Mouse (Mus musculus) left cerebral cortex, adult 2 months (tissue): ENCODE data around the gene Ncapd2. TPM values are rescaled to one million over a fixed set of nuclear protein-coding genes. Genes with fewer than 3 reads are reported as not detected.
A peak's percentile ranks its signal among the peaks of the same experiment; 100 is the strongest.

Experiments used
- DNase-seq, 2 experiments: peaks; one replicate each; pipeline ENCODE4 v3.0.0; 2021 to 2022; ENCODE audit warnings: low spot score in 2 of 2, mixed read lengths in 1 of 2; ENCODE audit errors: extremely low spot score in 1 of 2
- H3K27ac ChIP-seq: fragments of 200-600 bp; 2 replicates; pipeline ENCODE4 v1.8.1; 2022
- H3K4me3 ChIP-seq: fragments of 200-600 bp; 2 replicates; pipeline ENCODE4 v1.8.1; 2022
- CTCF ChIP-seq: fragments of 200-600 bp; IDR thresholded peaks from 2 replicates; pipeline ENCODE4 v1.8.1; 2022; ENCODE audit warnings: antibody characterized with exemption, mild to moderate bottlenecking, moderate library complexity
- intact Hi-C: fragments of 180-260 bp; cut with DNase I; formaldehyde crosslinking; loops from one replicate; pipeline ENCODE4 v1.15.1; 2025
- total RNA-seq, 2 experiments: library from RNA; stranded (reverse); gene quantifications; 2 replicates each; pipeline ENCODE4 v1.2.3; 2021

The Ncapd2 gene
- total RNA-seq, 2 experiments from 2014 or later, result 22.6 to 23.4 TPM

GRCm38 (mm10) chr6:125154550-125154949 is 37.0 kb downstream of the Ncapd2 start:
- no peak overlapping the region for H3K4me3 ChIP-seq
- intact Hi-C loops, result no loop called here
- peak in 1 of 2 experiments; percentile 9 for DNase-seq
- no peak overlapping the region for H3K27ac ChIP-seq
- TF ChIP-seq CTCF, result peak; percentile 22

DNA sequence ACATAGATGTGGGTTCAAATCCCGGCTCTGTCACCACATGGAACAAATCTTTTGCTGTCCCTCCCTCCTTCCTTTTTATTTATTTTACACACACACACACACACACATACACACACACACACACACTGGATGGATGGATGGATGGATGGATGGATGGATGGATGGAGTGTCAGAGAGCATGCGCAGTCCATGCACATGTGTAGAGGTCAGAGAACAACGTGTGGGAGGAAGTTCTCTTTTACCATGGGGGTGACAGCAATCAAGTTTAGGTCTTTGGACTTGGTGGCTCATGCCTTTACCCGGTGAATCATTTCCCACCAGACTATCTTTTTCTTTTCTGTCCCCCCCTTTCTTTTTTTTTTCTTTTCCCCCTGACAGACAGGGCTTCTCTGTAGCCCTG is 37.8 kb downstream of the Ncapd2 start:
- TF ChIP-seq CTCF, result no peak
- intact Hi-C loops, result no loop called here
- DNase-seq, result no peak
- Histone ChIP-seq H3K27ac (no peak overlapping the region), H3K4me3 (no peak overlapping the region)

DNA sequence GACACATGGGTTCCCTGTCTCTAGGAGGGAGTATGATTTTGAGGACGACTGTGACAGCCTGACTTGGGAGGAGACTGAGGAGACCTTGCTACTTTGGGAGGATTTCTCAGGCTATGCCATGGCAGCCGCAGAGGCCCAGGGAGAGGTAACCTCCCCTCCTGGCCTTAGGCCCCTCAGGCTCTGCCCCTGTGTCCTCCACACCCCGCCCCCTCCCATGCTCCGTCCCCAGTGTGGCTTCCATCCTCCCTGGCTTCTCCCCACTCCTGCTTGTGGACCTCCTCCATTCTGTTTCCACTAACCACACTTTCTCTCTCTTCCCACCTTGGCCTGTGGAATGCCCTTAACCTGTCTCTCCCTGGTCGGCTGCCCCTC is 38.5 kb downstream of the Ncapd2 start:
- intact Hi-C loops, result no loop called here
- no peak for TF ChIP-seq CTCF
- H3K27ac ChIP-seq, result no peak overlapping the region
- no peak overlapping the region for H3K4me3 ChIP-seq
- no peak for DNase-seq

GRCm38 (mm10) chr6:125152212-125153017 is 39.1 kb downstream of the Ncapd2 start:
- no peak overlapping the region for H3K4me3 ChIP-seq
- peak in 1 of 2 experiments; percentile 35 for DNase-seq
- H3K27ac ChIP-seq, result no peak overlapping the region
- TF ChIP-seq CTCF, result no peak
- intact Hi-C loops, result no loop called here

DNA sequence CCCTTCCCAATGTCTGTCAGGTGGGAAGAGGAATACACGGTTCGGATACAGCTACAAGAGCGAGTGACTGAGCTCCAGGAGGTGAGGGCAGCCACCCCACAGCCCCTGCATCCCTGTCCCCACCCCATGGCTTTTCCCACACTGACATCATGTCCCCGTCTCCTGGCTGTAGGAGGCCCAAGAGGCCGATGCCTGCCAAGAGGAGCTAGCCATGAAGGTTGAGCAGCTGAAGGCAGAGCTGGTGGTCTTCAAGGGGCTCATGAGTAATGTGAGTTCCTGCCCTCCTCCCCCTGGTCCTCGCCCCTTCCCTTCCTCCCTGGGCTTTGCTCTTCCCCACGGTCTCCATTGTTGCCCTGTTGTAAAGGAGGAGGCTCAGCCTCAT is 41.9 kb downstream of the Ncapd2 start:
- TF ChIP-seq CTCF, result no peak
- peak in 1 of 2 experiments; percentile 7 for DNase-seq
- intact Hi-C loops, result loop anchor here (1.0 to 5.0 kb wide), 2 partner anchors 12 to 123 kb away; no protein-coding TSS in a partner anchor
- H3K4me3 ChIP-seq, result peak overlapping the region; percentile 95
- H3K27ac ChIP-seq, result peak overlapping the region; percentile 97

DNA sequence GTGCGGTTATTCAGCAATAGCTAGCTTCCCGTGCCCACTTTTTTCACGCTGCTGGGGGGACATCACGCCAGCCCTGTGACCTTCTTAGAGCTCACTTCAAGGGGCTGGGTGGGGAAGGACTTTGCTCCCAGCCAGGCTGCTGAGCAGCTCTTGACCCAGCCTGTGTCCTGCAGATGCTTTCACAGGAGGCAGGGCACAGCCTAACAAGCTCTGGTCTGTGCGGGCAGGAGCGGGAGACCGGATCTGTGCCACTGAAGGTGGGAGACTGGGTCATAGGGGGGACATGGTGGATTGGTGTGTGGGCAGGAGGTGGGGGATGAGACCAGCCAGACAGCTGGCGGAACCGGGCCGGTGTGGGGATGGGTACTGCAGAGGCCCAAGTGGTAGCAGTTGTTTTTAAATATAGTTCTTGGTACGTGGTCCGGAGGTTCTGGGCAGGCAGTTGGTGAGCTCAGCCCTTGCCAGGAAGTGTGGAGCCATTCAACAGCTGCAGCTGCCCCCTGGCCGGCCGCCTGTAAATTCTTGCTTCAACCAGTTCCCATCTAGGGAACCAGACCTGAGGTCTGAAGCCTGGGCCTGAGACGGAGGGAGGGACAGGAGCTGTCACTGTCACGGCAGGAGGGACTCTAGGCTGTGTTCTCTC is 42.5 kb downstream of the Ncapd2 start:
- peak overlapping the region; percentile 95 for H3K4me3 ChIP-seq
- H3K27ac ChIP-seq, result peak overlapping the region; percentile 97
- peak; percentile 58 to 62 for DNase-seq
- TF ChIP-seq CTCF, result no peak
- intact Hi-C loops, result loop anchor here (1.0 to 5.0 kb wide), 3 partner anchors 12 to 123 kb away; no protein-coding TSS in a partner anchor

DNA sequence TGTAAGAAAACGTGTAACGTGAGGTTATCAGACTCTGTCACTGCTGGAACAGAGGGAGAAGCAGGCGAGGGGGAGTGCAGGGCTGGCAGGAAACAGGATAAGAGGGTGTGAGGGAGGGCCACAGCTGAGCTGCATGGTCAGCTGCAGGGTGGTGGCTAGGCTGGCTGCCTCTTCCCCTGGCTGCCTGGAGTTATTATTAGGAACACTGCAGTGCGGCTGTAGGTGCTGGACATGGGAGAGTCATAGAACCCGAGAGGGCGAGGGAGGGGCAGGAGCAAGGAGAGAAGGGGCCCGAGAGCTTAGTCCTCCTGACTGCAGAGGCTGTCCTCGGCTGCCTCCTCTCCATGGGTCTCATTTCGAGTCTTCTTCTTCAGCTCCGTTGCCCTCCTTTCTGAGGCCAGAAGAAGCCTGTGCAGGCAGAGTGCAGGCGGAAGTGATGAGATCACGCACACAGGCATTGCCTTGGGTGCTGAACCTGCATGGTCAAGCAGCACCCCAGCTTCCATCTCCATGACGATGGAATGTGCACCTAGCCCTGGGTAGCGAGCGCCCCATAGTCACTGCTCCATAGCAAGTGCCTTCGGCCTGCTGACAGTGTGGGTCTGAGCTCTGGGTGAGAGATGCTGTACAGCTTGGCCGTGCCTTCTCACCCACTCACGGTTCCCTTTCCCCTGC is 43.1 kb downstream of the Ncapd2 start:
- no peak for TF ChIP-seq CTCF
- H3K4me3 ChIP-seq, result peak overlapping the region; percentile 95
- intact Hi-C loops, result loop anchor here (1.0 to 5.0 kb wide), 2 partner anchors 17 to 124 kb away; no protein-coding TSS in a partner anchor
- DNase-seq, result peak; percentile 46 to 57
- H3K27ac ChIP-seq, result peak overlapping the region; percentile 97

- no peak for TF ChIP-seq CTCF
- intact Hi-C loops, result loop anchor here (5.0 kb wide), 1 partner anchor 125 kb away; no protein-coding TSS in a partner anchor
- peak in 1 of 2 experiments; percentile 27 for DNase-seq
- peak overlapping the region; percentile 95 for H3K4me3 ChIP-seq
- H3K27ac ChIP-seq, result peak overlapping the region; percentile 97
These were observed 44.2 kb downstream of the Ncapd2 start for GRCm38 (mm10) chr6:125147329-125147728.

DNA sequence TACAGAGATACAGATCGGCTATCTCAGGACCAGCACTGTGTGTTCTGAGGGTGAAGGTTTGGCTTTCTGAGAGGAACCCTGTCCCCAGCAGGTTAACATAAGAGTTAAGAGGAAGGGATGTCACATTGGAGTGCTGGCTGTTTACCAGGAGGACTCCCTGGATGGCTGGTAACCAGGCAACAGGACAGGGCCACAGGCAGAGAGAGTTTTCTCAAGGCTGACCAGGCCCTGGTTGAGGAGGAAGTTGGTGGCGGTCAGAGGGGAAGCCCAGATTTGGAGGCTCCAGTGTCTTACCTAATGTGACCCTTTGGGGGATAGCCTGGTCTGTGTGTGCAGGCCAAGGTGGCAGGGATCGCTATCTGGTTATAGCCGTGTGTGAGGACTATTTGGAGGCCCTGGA is 44.7 kb downstream of the Ncapd2 start:
- intact Hi-C loops, result loop anchor here (5.0 kb wide), 1 partner anchor 126 kb away; no protein-coding TSS in a partner anchor
- H3K4me3 ChIP-seq, result peak overlapping the region; percentile 95
- peak overlapping the region; percentile 97 for H3K27ac ChIP-seq
- DNase-seq, result peak in 1 of 2 experiments; percentile 33
- no peak for TF ChIP-seq CTCF

GRCm38 (mm10) chr6:125146148-125146547 is 45.4 kb downstream of the Ncapd2 start:
- TF ChIP-seq CTCF, result no peak
- DNase-seq, result peak in 1 of 2 experiments; percentile 17
- Histone ChIP-seq H3K27ac (peak overlapping the region; percentile 97), H3K4me3 (peak overlapping the region; percentile 95)
- intact Hi-C loops, result loop anchor here (5.0 kb wide), 1 partner anchor 126 kb away; no protein-coding TSS in a partner anchor

DNA sequence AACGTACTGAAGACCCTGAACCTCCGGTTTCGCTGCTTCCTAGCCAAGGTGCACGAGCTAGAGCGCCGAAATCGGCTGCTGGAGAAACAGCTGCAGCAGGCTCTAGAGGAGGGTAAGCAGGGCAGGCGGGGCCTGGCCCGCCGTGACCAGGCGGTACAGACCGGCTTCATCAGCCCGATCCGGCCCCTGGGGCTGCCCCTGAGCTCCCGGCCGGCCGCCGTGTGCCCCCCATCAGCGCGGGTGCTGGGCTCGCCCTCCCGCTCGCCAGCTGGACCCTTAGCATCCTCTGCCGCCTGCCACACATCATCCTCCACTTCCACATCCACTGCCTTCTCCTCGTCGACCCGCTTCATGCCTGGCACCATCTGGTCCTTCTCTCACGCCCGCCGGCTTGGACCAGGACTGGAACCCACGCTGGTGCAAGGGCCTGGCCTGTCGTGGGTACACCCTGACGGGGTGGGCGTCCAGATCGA is 46.0 kb downstream of the Ncapd2 start:
- intact Hi-C loops, result loop anchor here (5.0 kb wide), 1 partner anchor 127 kb away; no protein-coding TSS in a partner anchor
- Histone ChIP-seq H3K27ac (peak overlapping the region; percentile 97), H3K4me3 (peak overlapping the region; percentile 95)
- TF ChIP-seq CTCF, result no peak
- peak; percentile 21 to 43 for DNase-seq

GRCm38 (mm10) chr6:125145001-125145400 is 46.5 kb downstream of the Ncapd2 start, which contains the start of gene Iffo1:
Gene Iffo1, plus strand, starts transcription at chr6:125145241.
- intact Hi-C loops, result loop anchor here (5.0 kb wide), 1 partner anchor 127 kb away; no protein-coding TSS in a partner anchor
- peak; percentile 62 for TF ChIP-seq CTCF
- Histone ChIP-seq H3K4me3 (peak within 1 kb of the TSS; percentile 95), H3K27ac (peak within 1 kb of the TSS; percentile 97)
- DNase-seq, result peak; percentile 87 to 91
